Mouse (Mus musculus) bone marrow, adult 2 months (tissue): ENCODE measurements at regions not wholly inside any gene's neighbourhood (a gene's known extent, or its start where the extent isn't known, plus 50 kb on each side); places are given as distances from the start of the nearest gene placed in this dataset.

ENCODE experiments used
- CTCF ChIP-seq: fragments of 200-500 bp; IDR thresholded peaks from 2 replicates; pipeline ENCODE4 v1.5.1; 2011; ENCODE audit warnings: low read length, control low read depth; ENCODE audit not compliant: control insufficient read depth, insufficient read depth
- POLR2A ChIP-seq: fragments of 200-500 bp; IDR thresholded peaks from 2 replicates; pipeline ENCODE4 v1.6.1; 2011; ENCODE audit warnings: low read depth, mild to moderate bottlenecking, control low read depth, low read length, borderline replicate concordance; ENCODE audit not compliant: control insufficient read depth

DNA sequence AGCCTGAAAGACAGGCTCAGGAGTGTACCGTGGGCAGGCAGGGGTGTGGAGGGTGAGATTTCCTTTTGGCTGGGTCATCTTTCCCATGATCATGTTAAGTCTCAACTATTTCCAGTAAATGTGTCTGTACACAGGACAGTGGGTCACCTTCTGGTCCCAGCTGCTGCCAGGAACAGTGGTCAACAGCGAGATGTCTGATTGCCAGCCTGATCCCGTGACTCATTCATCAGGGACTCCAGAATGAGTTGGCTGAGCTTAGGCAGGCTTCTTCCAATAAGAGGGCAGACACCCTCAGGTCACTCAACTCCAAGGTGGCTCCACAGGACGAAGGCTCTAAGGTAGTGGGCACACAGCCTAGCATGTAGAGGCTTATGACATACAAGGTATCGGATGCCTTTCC lies 228.9 kb downstream of the Sox9 start:
- no peak for TF ChIP-seq CTCF
- TF ChIP-seq POLR2A: no peak
